Mouse (Mus musculus): ENCODE measurements around the gene Cdyl.

DNA sequence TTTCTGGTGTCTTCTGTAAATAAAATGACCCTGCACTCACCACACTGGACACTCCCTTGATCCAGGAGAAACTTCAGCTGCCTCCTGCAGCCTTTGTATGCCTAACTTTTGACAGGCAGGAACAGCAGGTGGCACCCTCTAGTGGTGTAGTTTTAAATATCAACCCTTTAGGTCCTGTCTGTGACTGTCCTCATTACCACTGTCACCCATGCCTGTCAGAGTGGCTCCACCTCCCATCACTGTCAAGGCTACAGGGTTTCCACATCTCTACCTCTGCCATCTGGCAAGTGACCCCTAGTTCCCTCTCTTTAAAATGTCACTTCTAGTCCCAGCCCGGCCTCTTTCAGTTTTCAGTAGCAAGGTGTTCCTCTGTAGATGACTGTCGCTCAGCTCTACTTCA lies 123.3 kb downstream of the Cdyl start:
- TF ChIP-seq CTCF (IDR thresholded peaks at IDR 0.05; ENCODE audit: low read depth, low read length), result no peak
- TF ChIP-seq GATA2 (IDR thresholded peaks at IDR 0.05; ENCODE audit: borderline replicate concordance, low read depth, low read length), result no peak
- no peak for TF ChIP-seq GATA1 (IDR thresholded peaks at IDR 0.05; ENCODE audit: borderline replicate concordance, low read length)
- no peak for TF ChIP-seq POLR2AphosphoS5 (IDR thresholded peaks at IDR 0.05; ENCODE audit: insufficient replicate concordance, low read depth, low read length)
- TF ChIP-seq TAL1 (conservative IDR thresholded peaks at IDR 0.05; ENCODE audit: low read depth, low read length), result no peak
